Mouse (Mus musculus) lung, embryonic 16.5 days (tissue): ENCODE measurements around the gene Fgf18. TPM values are rescaled to one million over a fixed set of nuclear protein-coding genes. Genes with fewer than 3 reads are reported as not detected.

Experiments
- ATAC-seq: fragments of 200-750 bp; cut with Nextera tagmentation; 2 replicates; pipeline ENCODE4 v1.8.0; 2017; ENCODE audit warnings: low read depth, mild to moderate bottlenecking, moderate library complexity
- H3K27ac ChIP-seq: fragments of 300-500 bp; sonication (generic); 2 replicates; pipeline ENCODE4 v1.5.1; 2014; ENCODE audit warnings: mild to moderate bottlenecking, control low read depth, low read length
- H3K27me3 ChIP-seq: fragments of 300-500 bp; sonication (generic); 2 replicates; pipeline ENCODE4 v1.6.1; 2014; ENCODE audit warnings: low read depth, low read length, mixed read lengths; ENCODE audit not compliant: control insufficient read depth, insufficient read depth
- H3K36me3 ChIP-seq: fragments of 300-500 bp; sonication (generic); 2 replicates; pipeline ENCODE4 v1.6.1; 2014; ENCODE audit warnings: low read length; ENCODE audit not compliant: control insufficient read depth, insufficient read depth
- H3K4me1 ChIP-seq: fragments of 300-500 bp; sonication (generic); replicated peaks from 2 replicates; pipeline ENCODE4 v1.6.1; 2014; ENCODE audit warnings: low read length, mixed read lengths; ENCODE audit not compliant: control insufficient read depth, insufficient read depth
- H3K4me2 ChIP-seq: fragments of 300-500 bp; sonication (generic); 2 replicates; pipeline ENCODE4 v1.6.1; 2014; ENCODE audit warnings: low read depth, low read length, control low read depth
- H3K4me3 ChIP-seq: fragments of 300-500 bp; sonication (generic); 2 replicates; pipeline ENCODE4 v1.5.1; 2014; ENCODE audit warnings: mild to moderate bottlenecking, low read length, control low read depth
- H3K9ac ChIP-seq: fragments of 300-500 bp; sonication (generic); 2 replicates; pipeline ENCODE4 v1.6.1; 2014; ENCODE audit warnings: low read length, control low read depth
- H3K9me3 ChIP-seq: fragments of 300-500 bp; sonication (generic); 2 replicates; pipeline ENCODE4 v1.6.1; 2016; ENCODE audit warnings: low read length; ENCODE audit not compliant: control insufficient read depth
- WGBS: fragments of 180-500 bp; shearing (Covaris S2); extraction: QIAGEN DNeasy Blood & Tissue Kit; methylation state at CpG from one replicate; pipeline ENCODE4 v1.1.7; 2014; 5-methylcytosine and 5-hydroxymethylcytosine counted together
- polyA plus RNA-seq: library from polyadenylated mRNA; unstranded; fragments of >200 nt; fragmentation: Nextera tagmentation; extraction: Ambion mirVana; gene quantifications from 2 replicates; pipeline ENCODE4 v1.2.1, GENCODE M21; 2015

Fgf18 gene
- polyA plus RNA-seq, 1 experiment from 2014 or later = 10.8 TPM

- no peak overlapping the region for H3K4me3 ChIP-seq
- H3K27ac ChIP-seq = no peak overlapping the region
- H3K27me3 ChIP-seq = no peaks in the 10 kb centered on the region
- no peaks in the 10 kb centered on the region for H3K9me3 ChIP-seq
- no peak overlapping the region for H3K4me2 ChIP-seq
- H3K36me3 ChIP-seq = peaks cover 42% of the 10 kb centered on the region
- H3K9ac ChIP-seq = no peak overlapping the region
- H3K4me1 ChIP-seq = no peaks in the 10 kb centered on the region
- no peak for ATAC-seq
- WGBS = 79% methylated on average over 3 of the region's 3 CpGs
These were observed 7.3 kb upstream of the Fgf18 start for GRCm38 (mm10) chr11:33154459-33154858.

GRCm38 (mm10) chr11:33152997-33153396 lies 5.8 kb upstream of the Fgf18 start:
- Histone ChIP-seq H3K27me3 (no peaks in the 10 kb centered on the region), H3K4me1 (peaks cover 3% of the 10 kb centered on the region; the same call in 1 of the 2 replicates), H3K27ac (no peak overlapping the region), H3K4me3 (no peak overlapping the region), H3K9me3 (no peaks in the 10 kb centered on the region), H3K9ac (no peak overlapping the region), H3K36me3 (peaks cover 39% of the 10 kb centered on the region), H3K4me2 (no peak overlapping the region)
- no peak for ATAC-seq
- WGBS = 83% methylated on average over 1 of the region's 1 CpGs

- H3K36me3 ChIP-seq = peaks cover 34% of the 10 kb centered on the region
- H3K27me3 ChIP-seq = peaks cover 6% of the 10 kb centered on the region
- no peak for ATAC-seq
- H3K27ac ChIP-seq = no peak overlapping the region
- 80% methylated on average over 4 of the region's 4 CpGs for WGBS
- H3K4me3 ChIP-seq = no peak overlapping the region
- H3K9ac ChIP-seq = no peak overlapping the region
- no peak overlapping the region for H3K4me2 ChIP-seq
- H3K4me1 ChIP-seq = peaks cover 6% of the 10 kb centered on the region
- no peaks in the 10 kb centered on the region for H3K9me3 ChIP-seq
These were observed 4.6 kb upstream of the Fgf18 start for GRCm38 (mm10) chr11:33151780-33152145.

GRCm38 (mm10) chr11:33151128-33151779 lies 4.1 kb upstream of the Fgf18 start:
- H3K36me3 ChIP-seq = peaks cover 29% of the 10 kb centered on the region
- ATAC-seq = no peak
- peaks cover 9% of the 10 kb centered on the region for H3K27me3 ChIP-seq
- no peaks in the 10 kb centered on the region for H3K9me3 ChIP-seq
- WGBS = 66% methylated on average over 3 of the region's 3 CpGs
- peaks cover 9% of the 10 kb centered on the region for H3K4me1 ChIP-seq
- no peak overlapping the region for H3K9ac ChIP-seq
- H3K4me2 ChIP-seq = no peak overlapping the region
- H3K27ac ChIP-seq = no peak overlapping the region
- no peak overlapping the region for H3K4me3 ChIP-seq

GRCm38 (mm10) chr11:33150364-33150763 lies 3.2 kb upstream of the Fgf18 start:
- ATAC-seq = no peak
- Histone ChIP-seq H3K9me3 (no peaks in the 10 kb centered on the region), H3K4me1 (peaks cover 16% of the 10 kb centered on the region), H3K27ac (no peak overlapping the region), H3K4me3 (no peak overlapping the region), H3K4me2 (no peak overlapping the region), H3K27me3 (peaks cover 12% of the 10 kb centered on the region), H3K9ac (no peak overlapping the region), H3K36me3 (peaks cover 26% of the 10 kb centered on the region)

GRCm38 (mm10) chr11:33149453-33149852 lies 2.3 kb upstream of the Fgf18 start:
- H3K4me2 ChIP-seq = no peak overlapping the region
- peaks cover 24% of the 10 kb centered on the region for H3K4me1 ChIP-seq
- no peak overlapping the region for H3K4me3 ChIP-seq
- H3K27me3 ChIP-seq = peaks cover 17% of the 10 kb centered on the region
- H3K27ac ChIP-seq = no peak overlapping the region
- peaks cover 26% of the 10 kb centered on the region for H3K36me3 ChIP-seq
- ATAC-seq = no peak
- H3K9ac ChIP-seq = no peak overlapping the region
- H3K9me3 ChIP-seq = no peaks in the 10 kb centered on the region

- ATAC-seq = no peak
- Histone ChIP-seq H3K4me2 (no peak overlapping the region), H3K9ac (no peak overlapping the region), H3K27me3 (peaks cover 19% of the 10 kb centered on the region), H3K4me1 (peaks cover 28% of the 10 kb centered on the region), H3K27ac (no peak overlapping the region), H3K36me3 (peaks cover 23% of the 10 kb centered on the region), H3K4me3 (no peak overlapping the region), H3K9me3 (no peaks in the 10 kb centered on the region)
- 16% methylated on average over 3 of the region's 3 CpGs for WGBS
These were observed 1.9 kb upstream of the Fgf18 start for GRCm38 (mm10) chr11:33149088-33149436.

GRCm38 (mm10) chr11:33148338-33149087 lies 1.3 kb upstream of the Fgf18 start:
- peaks cover 19% of the 10 kb centered on the region for H3K27me3 ChIP-seq
- peak; percentile 74 for ATAC-seq

GRCm38 (mm10) chr11:33147572-33148337 lies 555 bp upstream of the Fgf18 start:
- peak; percentile 59 for ATAC-seq
- no peaks in the 10 kb centered on the region for H3K9me3 ChIP-seq
- peak overlapping the region; percentile 75 for H3K27ac ChIP-seq
- peak overlapping the region; percentile 66 for H3K9ac ChIP-seq
- H3K4me1 ChIP-seq = peaks cover 38% of the 10 kb centered on the region
- peaks cover 17% of the 10 kb centered on the region for H3K36me3 ChIP-seq
- under 1% methylated on average over 67 of the region's 85 CpGs for WGBS
- peak overlapping the region; percentile 62 for H3K4me3 ChIP-seq
- H3K27me3 ChIP-seq = peaks cover 19% of the 10 kb centered on the region
- peak overlapping the region; percentile 92 for H3K4me2 ChIP-seq

More at GRCm38 (mm10) chr11:33148338-33149087, 1.3 kb upstream of the Fgf18 start:
- peak overlapping the region; percentile 92 for H3K4me2 ChIP-seq
- peaks cover 33% of the 10 kb centered on the region for H3K4me1 ChIP-seq
- no peaks in the 10 kb centered on the region for H3K9me3 ChIP-seq
- H3K27ac ChIP-seq = peak overlapping the region; percentile 75
- H3K36me3 ChIP-seq = peaks cover 21% of the 10 kb centered on the region
- H3K9ac ChIP-seq = peak overlapping the region; percentile 66; the same call in 1 of the 2 replicates
- H3K4me3 ChIP-seq = peak overlapping the region; percentile 62
- WGBS = 2% methylated on average over 23 of the region's 23 CpGs
